In the genomic region with DNA sequence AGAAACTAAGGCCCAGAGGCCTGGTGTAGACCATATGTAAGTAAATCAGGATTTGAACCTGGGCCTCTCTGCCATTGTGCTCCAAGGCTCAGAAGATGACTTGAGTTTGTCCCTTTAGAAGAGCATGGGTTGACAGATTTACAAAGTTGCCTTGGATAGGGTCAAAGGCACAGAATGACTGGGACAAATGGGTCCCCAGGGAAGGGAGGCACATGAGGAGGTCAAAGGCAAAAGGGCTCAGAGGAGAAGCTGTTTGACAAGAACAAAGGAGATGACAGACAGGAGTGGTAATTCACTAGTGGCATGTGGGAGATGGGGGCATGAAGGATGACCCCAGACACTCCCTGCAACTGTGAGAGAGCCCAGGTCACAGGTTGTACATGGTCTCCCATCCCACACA, we compare ENCODE assay signal across 26 mouse cellular contexts.
DNase-seq lines count a peak whose midpoint lies in the region; ATAC-seq lines count a peak whose summit lies in the region.
"Had no signal": no experiment of that assay in that cellular context is flagged by ENCODE, and none has a peak within 500 bp of the region (broad histone marks: within the 10 kb centered on the region; RNA-seq: fewer than 3 reads in every experiment).

No protein-coding gene starts in this region.

- peaks cover 7% of the 10 kb centered on the region for H3K4me1 ChIP-seq in hindbrain, embryonic 10.5 days (replicated peaks)
- no peaks in the 10 kb centered on the region for H3K4me1 ChIP-seq in hindbrain, embryonic 11.5 days (replicated peaks; ENCODE audit: control insufficient read depth, insufficient read depth, low read length)
- H3K4me1 ChIP-seq: hindbrain, embryonic 13.5 days had no signal

- no peaks in the 10 kb centered on the region for H3K9me3 ChIP-seq in hindbrain, embryonic 10.5 days
- no peaks in the 10 kb centered on the region for H3K9me3 ChIP-seq in hindbrain, embryonic 11.5 days (ENCODE audit: control insufficient read depth, low read length)
- H3K9me3 ChIP-seq: embryonic facial prominence, embryonic 12.5 days; embryonic facial prominence, embryonic 15.5 days; heart, embryonic 13.5 days; hindbrain, embryonic 13.5 days; intestine, embryonic 15.5 days had no signal

- H3K36me3 ChIP-seq in hindbrain, embryonic 10.5 days, result no peaks in the 10 kb centered on the region
- no peaks in the 10 kb centered on the region for H3K36me3 ChIP-seq in hindbrain, embryonic 11.5 days (ENCODE audit: control insufficient read depth, insufficient read depth, low read length)
- H3K36me3 ChIP-seq: embryonic facial prominence, embryonic 12.5 days; embryonic facial prominence, embryonic 15.5 days; heart, embryonic 13.5 days; hindbrain, embryonic 13.5 days; intestine, embryonic 15.5 days had no signal

- no peak overlapping the region for H3K4me2 ChIP-seq in hindbrain, embryonic 11.5 days (replicated peaks; ENCODE audit: low read depth, low read length)
- H3K4me2 ChIP-seq: embryonic facial prominence, embryonic 12.5 days; embryonic facial prominence, embryonic 15.5 days; heart, embryonic 13.5 days; hindbrain, embryonic 13.5 days; intestine, embryonic 15.5 days had no signal

- no peaks in the 10 kb centered on the region for H3K27me3 ChIP-seq in hindbrain, embryonic 10.5 days (ENCODE audit: insufficient read depth, poor library complexity, severe bottlenecking)
- no peaks in the 10 kb centered on the region for H3K27me3 ChIP-seq in hindbrain, embryonic 11.5 days (ENCODE audit: control insufficient read depth, insufficient read depth, low read length)
- H3K27me3 ChIP-seq: embryonic facial prominence, embryonic 12.5 days; embryonic facial prominence, embryonic 15.5 days; hindbrain, embryonic 13.5 days; intestine, embryonic 15.5 days had no signal

- DNase-seq in hindbrain, embryonic 10.5 days (ENCODE audit: low spot score), result peak; percentile 27
- DNase-seq in hindbrain, embryonic 11.5 days (ENCODE audit: low spot score), result no peak
- peak; percentile 17 for DNase-seq in adipocyte (ENCODE audit: low spot score)
- DNase-seq in embryo, embryonic 10.5 days (ENCODE audit: low spot score), result peak; percentile 58
- peak; percentile 66 for DNase-seq in mesoderm, embryonic 11.5 days (ENCODE audit: low read depth, low spot score)
- DNase-seq in adrenal gland, adult 2 months, result no peak
- DNase-seq: adrenal gland, postnatal 14 days; cerebellum, adult 11 months; cerebellum, adult 2 months; cerebellum, adult 9-11 months; cerebellum, postnatal 25 days; forebrain, postnatal 0 days; gastrocnemius, adult 2 months; gastrocnemius, postnatal 14 days; heart, adult 11 months; heart, postnatal 14 days; heart, postnatal 4 days; kidney, adult 11 months had no signal

- no peak overlapping the region for H3K27ac ChIP-seq in hindbrain, embryonic 10.5 days
- H3K27ac ChIP-seq in hindbrain, embryonic 11.5 days (ENCODE audit: low read depth, low read length), result no peak overlapping the region
- H3K27ac ChIP-seq: embryonic facial prominence, embryonic 12.5 days; embryonic facial prominence, embryonic 15.5 days; gastrocnemius, adult 2 months; heart, embryonic 13.5 days; hindbrain, embryonic 13.5 days; intestine, embryonic 15.5 days had no signal

- no peak overlapping the region for H3K4me3 ChIP-seq in hindbrain, embryonic 10.5 days
- H3K4me3 ChIP-seq in hindbrain, embryonic 11.5 days (ENCODE audit: low read depth, low read length), result no peak overlapping the region
- H3K4me3 ChIP-seq: embryonic facial prominence, embryonic 12.5 days; embryonic facial prominence, embryonic 15.5 days; gastrocnemius, adult 2 months; heart, embryonic 13.5 days; hindbrain, embryonic 13.5 days; intestine, embryonic 15.5 days had no signal

- no peak for ATAC-seq in hindbrain, embryonic 11.5 days (ENCODE audit: low FRiP score)
- ATAC-seq: CD4-positive, CD25-positive, alpha-beta regulatory T cell, adult 4 months; forebrain, embryonic 14.5 days; forebrain, postnatal 0 days; hindbrain, embryonic 16.5 days; intestine, embryonic 15.5 days had no signal

- H3K9ac ChIP-seq in hindbrain, embryonic 11.5 days (ENCODE audit: low read depth, low read length), result no peak overlapping the region
- H3K9ac ChIP-seq: embryonic facial prominence, embryonic 12.5 days; embryonic facial prominence, embryonic 15.5 days; forebrain, postnatal 0 days; heart, embryonic 13.5 days; hindbrain, embryonic 13.5 days; intestine, embryonic 15.5 days had no signal

Comparison
In these comparisons a context has a peak if more than half of its experiments do, and no peak if none do; other contexts are left out.
1. DNase-seq: peak in hindbrain, embryonic 10.5 days (single experiment), adipocyte (single experiment), embryo, embryonic 10.5 days (single experiment) and mesoderm, embryonic 11.5 days (single experiment); none in hindbrain, embryonic 11.5 days (single experiment) and adrenal gland, adult 2 months (single experiment).